Mouse (Mus musculus): ENCODE data around the gene Nfatc2.

The Nfatc2 gene

DNA sequence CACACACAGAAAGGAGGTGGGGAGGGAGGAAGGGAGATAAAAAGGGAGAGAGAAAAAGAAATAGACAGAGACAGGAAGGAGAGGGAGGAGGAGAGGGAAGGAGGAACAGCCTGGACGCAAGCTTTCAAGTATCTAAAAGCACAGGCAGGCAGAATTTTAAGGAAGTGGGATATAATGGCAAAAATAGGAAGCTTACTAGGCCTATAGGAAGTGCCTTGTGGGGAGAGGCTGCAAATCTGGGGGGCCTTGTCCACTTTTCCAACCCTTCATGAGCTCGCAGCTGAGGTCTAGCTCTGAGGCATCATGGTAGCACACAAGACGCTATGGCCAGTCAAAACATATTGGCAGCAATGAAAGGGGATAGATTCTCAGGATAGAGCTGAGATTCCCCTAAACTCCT is 22.3 kb downstream of the Nfatc2 start:
- no peak for DNase-seq (ENCODE audit: low spot score in 2 of 2)

GRCm38 (mm10) chr2:168578132-168578531 is 23.3 kb downstream of the Nfatc2 start:
- DNase-seq (ENCODE audit: low spot score in 2 of 2) = no peak

DNA sequence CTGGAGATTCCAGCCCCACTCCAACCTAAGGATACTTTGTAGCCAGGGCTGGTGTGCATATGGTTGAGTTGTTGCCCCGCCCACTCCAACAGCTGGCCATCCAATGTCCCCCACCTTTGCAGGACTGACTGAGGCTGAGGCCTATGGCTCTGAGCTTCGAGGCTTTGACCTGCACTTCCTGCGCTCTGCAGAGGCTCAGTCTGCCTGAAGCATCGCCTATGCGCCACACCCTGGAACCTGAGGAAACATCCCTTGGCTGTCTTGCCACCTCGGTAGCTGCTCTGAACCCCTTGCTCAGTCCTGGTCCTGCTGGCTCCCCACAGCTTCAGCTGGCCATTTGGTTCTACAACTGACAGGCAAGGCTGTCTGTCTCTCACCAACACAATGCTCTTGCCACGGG is 24.1 kb downstream of the Nfatc2 start:
- no peak for DNase-seq (ENCODE audit: low spot score in 2 of 2)

- no peak for DNase-seq (ENCODE audit: low spot score in 2 of 2)
These were observed 25.6 kb downstream of the Nfatc2 start for GRCm38 (mm10) chr2:168575834-168576233.

DNA sequence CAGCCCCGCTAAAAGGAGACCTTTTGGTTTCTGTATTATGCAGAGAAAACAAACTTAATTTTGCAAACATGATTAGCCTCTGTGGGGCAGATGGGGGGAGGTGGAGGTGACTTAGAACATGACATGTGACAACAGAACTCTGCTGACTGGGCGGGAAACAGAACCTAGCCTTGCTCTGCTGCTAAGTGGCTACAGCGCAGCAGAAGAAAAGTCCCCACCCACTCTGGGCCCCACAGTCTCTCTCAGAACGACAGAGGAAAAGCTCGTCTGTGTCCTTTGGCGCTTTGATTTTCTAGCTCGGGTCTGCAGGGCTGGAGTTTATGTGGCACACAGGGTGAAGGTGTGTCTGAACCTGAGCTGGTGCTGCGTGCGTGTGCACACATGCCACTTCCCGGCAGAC is 26.5 kb downstream of the Nfatc2 start:
- no peak for DNase-seq (ENCODE audit: low spot score in 2 of 2)

DNA sequence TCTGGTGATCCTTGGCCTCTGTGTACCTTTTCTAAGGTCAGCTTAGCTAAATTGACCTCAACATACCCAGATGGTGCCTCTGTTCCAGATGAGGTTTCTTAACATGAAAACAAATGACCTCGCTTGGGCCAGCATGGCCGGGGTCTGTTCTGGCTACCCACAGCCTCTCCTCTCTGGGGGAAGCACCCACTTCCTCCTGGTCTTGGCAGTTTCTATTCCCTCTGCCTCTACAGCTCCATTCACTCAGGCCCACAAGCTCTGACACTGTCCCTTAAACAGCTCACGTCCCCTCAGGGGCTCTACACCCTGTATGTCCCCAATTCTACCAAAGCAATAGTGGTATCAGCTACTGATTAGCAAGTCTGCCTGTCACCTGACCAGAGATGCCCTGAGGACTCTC is 27.6 kb downstream of the Nfatc2 start:
- DNase-seq (ENCODE audit: low spot score in 2 of 2) = no peak

DNA sequence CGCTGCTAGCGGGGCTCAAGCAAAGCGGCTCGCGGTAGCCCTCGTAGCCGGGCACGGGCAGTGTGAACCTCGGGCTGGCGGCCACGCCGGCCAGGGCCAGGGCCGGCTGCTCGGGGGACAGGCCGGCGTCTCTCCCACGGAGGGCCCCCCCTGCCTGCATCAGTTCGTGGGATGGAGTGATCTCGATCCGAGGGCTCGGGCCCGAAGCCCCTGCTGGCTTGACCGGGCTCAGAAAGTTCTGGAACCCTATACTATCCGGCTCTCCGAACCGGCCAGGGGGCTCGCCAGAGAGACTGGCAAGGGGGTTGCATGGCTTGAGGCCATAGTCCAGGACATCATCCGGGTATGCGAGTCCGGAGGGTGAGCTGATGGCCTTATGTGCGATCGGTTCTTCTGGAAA is 30.2 kb downstream of the Nfatc2 start:
- DNase-seq (ENCODE audit: low spot score in 2 of 2) = no peak

- DNase-seq (ENCODE audit: low spot score in 2 of 2) = no peak
These were observed 35.8 kb downstream of the Nfatc2 start for GRCm38 (mm10) chr2:168565538-168566253.

GRCm38 (mm10) chr2:168563184-168563583 is 38.3 kb downstream of the Nfatc2 start:
- DNase-seq (ENCODE audit: low spot score in 2 of 2) = no peak

DNA sequence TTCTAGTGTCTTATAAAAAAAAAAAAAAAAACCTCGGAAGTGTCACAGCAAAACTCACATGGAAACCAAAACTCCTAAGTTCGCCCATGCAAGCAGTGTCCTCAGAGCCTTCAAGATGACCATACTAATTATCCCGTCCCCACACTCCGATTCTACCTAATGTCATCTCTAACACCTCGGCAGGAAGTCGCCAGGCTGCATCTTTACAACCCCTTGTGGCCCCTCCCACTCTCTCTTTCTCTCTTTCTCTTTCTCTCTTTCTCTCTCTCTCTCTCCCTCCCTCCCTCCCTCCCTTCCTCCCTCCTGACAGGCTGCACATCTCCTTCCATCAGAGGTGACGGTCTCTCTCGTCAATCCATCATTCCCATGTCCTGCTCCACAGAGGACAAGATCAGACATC is 44.4 kb downstream of the Nfatc2 start:
- no peak for DNase-seq (ENCODE audit: low spot score in 2 of 2)

DNA sequence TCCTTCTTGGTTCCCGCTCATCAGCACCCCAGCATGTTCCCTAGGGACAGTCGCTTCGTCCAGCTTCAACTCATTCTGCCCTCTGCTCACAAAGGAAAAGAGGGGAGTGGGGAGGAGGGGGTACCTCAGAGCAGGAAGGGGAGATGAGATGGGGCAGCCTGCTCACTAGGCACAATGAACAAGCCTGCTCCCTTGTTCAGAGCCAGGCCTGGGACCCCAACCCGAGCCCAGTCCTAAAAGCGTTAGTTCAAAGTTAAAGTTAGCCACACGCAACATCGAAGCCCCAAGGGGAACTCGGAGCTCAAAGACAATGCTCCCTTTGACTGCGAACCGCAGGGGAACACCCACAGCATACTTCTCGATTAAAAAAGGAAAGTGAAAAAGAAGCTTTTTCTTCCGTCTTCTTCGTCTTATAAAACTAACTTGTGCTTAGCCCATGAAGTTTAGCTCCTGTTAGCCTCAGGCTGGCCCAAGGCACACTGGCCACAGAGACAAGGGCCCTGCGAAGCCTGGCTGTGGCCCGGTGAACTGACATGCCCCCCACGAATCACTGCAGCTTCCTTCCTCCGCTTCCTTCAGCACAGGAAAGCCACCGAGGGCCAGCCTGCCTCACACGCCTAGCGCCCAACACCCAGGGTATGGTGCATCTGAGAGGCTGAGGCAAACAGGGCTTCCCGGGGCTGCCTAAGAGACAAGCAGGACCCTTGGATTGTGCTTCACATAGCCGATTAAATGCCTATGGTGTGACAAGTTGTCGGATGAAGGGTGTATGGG is 45.4 kb downstream of the Nfatc2 start:
- DNase-seq (ENCODE audit: low spot score in 2 of 2) = no peak

- DNase-seq (ENCODE audit: low spot score in 2 of 2) = no peak
These were observed 47.9 kb downstream of the Nfatc2 start for GRCm38 (mm10) chr2:168553541-168553961.

GRCm38 (mm10) chr2:168552405-168552804 is 49.1 kb downstream of the Nfatc2 start:
- DNase-seq (ENCODE audit: low spot score in 2 of 2) = no peak

DNA sequence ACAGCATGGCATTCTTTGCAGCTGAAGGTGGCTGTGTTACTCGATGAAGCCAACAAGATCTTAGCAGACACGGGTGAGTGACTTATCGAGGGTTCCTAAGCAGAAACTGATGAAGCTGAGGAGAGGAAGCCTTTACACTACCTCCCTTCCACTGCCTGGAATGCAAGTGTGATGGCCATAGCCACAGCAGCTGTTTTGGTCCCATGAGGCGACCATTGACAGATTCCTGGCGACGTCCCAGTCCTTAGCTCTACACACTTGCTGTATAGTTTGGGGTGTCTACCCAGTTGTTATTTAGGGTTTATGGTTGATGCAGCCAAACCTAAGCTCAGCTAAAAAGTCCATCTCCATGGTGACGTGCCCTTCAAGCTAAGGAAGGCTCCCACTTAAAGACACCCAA is 50.2 kb downstream of the Nfatc2 start:
- DNase-seq (ENCODE audit: low spot score in 2 of 2) = no peak

GRCm38 (mm10) chr2:168549326-168549725 is 52.1 kb downstream of the Nfatc2 start:
- no peak for DNase-seq (ENCODE audit: low spot score in 2 of 2)

GRCm38 (mm10) chr2:168548008-168548407 is 53.4 kb downstream of the Nfatc2 start:
- no peak for DNase-seq (ENCODE audit: low spot score in 2 of 2)

DNA sequence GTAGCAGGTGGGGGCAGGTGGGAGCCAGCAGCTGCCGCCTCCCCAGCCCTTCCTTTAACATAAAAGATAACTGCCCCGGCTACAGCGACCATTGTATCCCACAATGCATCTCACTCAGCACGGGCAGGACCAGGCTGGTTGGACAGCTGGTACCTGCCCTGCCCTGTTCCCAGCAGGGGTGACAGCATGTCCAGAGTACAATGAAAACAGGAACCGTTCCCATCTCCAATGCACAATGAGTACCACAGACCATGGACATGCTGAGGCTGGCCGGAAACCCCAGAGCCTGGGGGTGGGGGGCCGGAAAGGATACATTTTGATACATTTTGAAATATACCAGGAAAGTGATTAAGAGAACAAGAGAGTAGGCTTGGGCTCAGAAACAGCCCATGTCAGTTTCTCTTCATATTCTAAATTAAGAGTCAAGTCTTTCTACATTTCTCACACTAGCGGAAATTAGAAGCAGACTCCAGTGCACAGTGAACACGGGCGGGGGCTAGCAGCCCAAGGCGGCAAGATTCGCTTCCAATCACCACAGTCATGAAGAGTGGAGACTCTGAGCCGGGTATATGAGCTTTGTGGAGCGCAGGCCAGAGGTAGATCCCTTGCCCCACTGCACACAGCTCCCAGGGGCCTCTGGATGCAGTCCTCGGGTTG is 55.4 kb downstream of the Nfatc2 start:
- no peak for DNase-seq (ENCODE audit: low spot score in 2 of 2)

- DNase-seq (ENCODE audit: low spot score in 2 of 2) = peak in 1 of 2 experiments; percentile 32
These were observed 57.4 kb downstream of the Nfatc2 start for GRCm38 (mm10) chr2:168544102-168544501.

DNA sequence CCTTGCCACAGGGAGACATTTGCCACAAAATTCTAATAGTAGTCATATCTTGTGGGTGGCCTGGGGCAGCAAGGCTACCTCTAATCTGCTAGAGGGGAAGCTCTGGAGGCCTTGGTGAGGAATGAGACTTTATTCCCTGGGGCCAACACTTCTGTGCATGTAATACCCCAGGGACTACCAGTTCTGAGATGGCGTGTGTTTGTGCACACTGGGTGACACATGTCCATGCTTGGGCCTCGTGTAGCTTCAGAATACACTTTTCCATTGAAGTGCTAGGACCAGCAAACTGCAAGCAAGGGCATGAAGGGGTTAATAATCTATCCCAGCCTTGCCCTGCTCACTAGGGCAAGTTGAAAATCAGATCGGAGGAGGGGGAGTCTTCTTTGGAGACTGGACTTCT is 58.4 kb downstream of the Nfatc2 start:
- no peak for DNase-seq (ENCODE audit: low spot score in 2 of 2)

GRCm38 (mm10) chr2:168541223-168541622 is 60.2 kb downstream of the Nfatc2 start:
- no peak for DNase-seq (ENCODE audit: low spot score in 2 of 2)

DNA sequence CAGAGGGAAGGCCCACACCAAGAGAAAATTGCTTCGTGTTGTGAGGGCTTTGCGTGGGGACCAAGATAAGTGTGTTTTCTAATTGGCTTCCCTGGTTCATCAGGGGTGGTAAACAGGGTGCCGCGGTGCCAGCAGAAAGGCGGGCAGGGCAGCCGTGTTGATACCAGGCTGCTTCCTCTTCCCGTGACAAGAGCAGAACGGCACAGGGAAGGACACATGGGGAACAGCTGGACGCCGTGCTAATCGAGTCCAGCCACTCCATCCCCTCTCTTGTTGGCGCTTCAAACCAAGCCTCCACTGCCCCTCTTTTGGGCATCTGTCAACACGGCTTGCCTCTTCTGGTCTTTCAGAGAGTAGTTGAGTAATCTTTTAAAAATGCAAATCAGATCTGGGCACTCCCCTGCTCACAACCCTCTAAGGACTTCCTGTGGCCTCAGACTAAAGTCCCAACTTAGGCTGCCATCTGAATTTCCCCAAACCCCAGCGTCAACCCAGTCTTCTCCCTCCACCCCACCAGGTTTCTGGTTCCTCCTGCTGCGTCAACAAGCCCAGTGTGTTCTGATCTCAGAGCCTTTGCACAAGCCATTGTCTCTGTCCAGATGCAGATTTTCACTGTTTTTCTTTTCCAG is 61.7 kb downstream of the Nfatc2 start:
- no peak for DNase-seq (ENCODE audit: low spot score in 2 of 2)

- no peak for DNase-seq (ENCODE audit: low spot score in 2 of 2)
These were observed 62.4 kb downstream of the Nfatc2 start for GRCm38 (mm10) chr2:168539026-168539425.

All from cerebellum, postnatal 4 days (tissue).